Mouse (Mus musculus) c-Kit-negative CD71-positive TER-119-positive erythroid progenitor cells, embryonic 14.5 days (primary cell): ENCODE results near the gene Gm29609.
A peak's percentile ranks its signal among the peaks of the same experiment; 100 is the strongest.

Experiments
- DNase-seq: peaks from one replicate; pipeline ENCODE4 v3.0.0-alpha.2; 2013; ENCODE audit warnings: low read depth, low spot score

Gm29609 gene

DNA sequence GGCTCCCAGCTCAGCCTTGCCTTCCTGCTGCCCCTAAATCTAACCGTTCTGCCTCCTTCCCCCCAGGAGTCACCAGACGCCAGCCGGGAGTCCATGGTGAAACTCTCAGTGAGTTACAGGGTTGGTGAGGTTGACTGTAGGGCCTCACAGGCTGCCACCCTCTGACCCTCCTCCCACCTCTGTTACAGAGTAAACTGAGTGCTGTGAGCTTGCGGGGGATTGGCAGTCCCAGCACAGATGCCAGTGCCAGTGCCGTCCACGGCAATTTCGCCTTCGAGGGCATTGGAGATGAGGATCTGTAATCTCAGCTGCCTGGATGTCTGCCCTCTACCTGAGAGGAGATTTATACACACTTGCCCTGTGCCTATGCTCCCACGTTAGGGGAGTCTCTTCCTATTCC is 18.5 kb upstream of the Gm29609 start:
- no peak for DNase-seq

GRCm38 (mm10) chr5:31197072-31197471 is 17.4 kb upstream of the Gm29609 start:
- no peak for DNase-seq

GRCm38 (mm10) chr5:31196207-31196606 is 16.5 kb upstream of the Gm29609 start:
- no peak for DNase-seq

DNA sequence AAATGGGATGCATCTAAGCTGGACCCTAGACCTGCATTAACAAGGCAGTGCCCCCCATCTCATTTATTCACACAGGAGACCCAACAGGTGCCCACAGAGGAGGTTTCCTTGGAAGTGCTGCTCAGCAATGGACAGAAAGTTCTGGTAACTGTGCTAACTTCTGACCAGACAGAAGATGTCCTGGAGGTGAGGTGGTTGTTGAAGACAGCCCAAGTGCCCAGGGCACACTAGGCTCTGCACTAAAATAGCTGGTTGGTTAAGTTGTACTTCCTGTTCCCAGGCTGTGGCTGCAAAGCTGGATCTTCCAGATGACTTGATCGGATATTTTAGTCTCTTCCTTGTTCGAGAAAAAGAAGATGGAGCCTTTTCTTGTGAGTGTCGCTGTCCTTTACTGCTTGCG is 16.0 kb upstream of the Gm29609 start:
- DNase-seq, result no peak

GRCm38 (mm10) chr5:31194486-31195485 is 15.1 kb upstream of the Gm29609 start:
- no peak for DNase-seq

GRCm38 (mm10) chr5:31193631-31194281 is 14.0 kb upstream of the Gm29609 start:
- DNase-seq, result no peak

- DNase-seq, result peak; percentile 97
Measured at GRCm38 (mm10) chr5:31192939-31193630, 13.4 kb upstream of the Gm29609 start, which contains the start of the genes Snx17 and Eif2b4. Gene Snx17 (plus strand): TSS chr5:31193227. Gene Eif2b4 (minus strand): TSS chr5:31193430.

GRCm38 (mm10) chr5:31192045-31192938 is 12.6 kb upstream of the Gm29609 start:
- peak; percentile 33 for DNase-seq

- no peak for DNase-seq
Measured at GRCm38 (mm10) chr5:31190201-31190600, 10.5 kb upstream of the Gm29609 start.

DNA sequence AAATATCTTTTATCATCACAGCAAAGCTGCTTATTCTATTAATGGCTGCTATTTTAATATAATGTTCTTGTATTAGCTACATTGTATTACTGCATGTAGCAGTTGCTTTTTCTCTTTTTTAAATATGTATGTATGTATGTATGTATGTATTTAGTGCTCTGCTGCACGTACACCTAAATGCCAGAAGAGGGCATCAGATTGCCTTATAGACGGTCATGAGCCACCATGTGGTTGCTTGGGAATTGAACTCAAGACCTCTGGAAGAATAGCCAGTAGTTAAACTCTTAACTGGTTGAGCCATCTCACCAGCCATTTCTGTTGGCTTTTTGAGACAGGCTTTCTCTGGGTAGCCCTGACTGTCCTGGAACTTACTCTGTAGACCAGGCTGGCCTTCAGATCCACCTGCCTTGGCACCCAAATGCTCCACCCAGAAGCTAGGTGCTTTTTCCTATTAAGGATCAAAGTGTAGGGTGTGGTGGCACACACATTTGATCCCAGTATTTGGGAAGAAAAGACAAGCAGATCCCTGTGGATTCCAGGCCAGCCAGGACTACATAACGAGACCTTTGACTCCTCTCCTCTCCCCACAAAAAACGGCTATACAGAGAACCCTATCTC is 8.6 kb upstream of the Gm29609 start:
- no peak for DNase-seq

DNA sequence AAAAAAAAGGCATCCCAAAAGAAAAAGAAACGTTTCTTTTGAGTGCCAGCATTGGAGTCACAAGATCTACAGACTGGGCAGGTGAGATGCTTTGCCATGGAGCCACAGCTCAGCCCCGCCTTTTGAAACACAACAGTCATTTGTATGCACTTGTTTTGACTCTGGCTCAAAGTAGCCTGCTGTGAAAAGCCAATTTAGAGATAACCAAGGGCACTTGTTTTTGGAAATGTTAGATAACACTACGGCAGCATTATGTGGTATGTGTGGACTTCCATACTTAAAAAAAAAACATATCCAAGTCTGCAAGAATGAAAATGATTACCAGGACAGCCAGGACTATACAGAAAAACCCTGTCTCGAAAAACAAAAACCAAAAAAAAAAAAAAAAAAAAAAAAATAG is 4.0 kb upstream of the Gm29609 start:
- peak; percentile 17 for DNase-seq

DNA sequence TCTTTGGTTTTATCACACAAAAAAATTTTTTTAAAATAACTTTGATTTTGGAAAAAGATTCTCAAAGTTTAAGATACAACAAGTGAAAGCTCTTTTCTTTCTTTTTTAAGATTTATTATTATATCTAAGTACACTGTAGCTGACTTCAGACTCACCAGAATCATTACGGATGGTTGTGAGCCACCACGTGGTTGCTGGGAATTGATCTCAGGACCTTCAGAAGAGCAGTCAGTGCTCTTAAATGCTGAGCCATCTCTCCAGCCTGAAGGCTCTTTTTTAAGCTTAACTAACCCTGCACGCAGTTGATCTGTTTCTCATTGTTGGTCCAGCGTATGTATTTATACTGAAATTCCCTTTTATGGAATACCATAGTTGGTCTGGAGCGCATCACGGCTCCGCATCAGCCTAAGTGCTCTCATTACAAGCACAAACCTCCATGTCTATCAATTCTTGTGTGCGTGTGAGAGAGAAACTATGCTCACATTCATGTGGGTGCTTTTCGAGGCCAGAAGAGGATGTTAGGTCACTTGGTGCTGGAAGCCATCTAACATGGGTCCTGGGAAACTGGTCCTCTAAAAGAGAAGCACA is 1.6 kb upstream of the Gm29609 start:
- no peak for DNase-seq

DNA sequence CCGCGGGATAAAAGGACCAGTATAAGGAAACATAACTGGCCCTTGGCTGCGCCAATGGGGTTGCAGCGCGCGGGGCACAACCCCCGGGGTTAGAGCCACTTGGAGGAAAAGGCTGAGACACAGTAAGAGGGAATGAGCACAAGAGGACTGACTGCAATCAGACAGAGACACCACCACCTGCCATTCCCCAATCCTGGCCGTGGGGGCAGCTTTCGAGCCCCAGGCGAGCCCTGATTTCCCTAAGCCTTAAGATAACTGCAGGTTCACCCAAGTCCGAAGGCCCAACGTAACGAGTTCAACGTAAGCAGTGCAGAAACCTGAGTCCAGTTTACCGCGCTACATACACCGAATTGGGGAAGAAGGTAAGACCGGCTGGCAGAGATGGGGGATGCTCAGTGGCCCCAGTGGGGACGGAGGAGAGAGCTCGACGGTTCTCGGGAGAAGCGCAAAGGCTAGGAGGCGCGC is 378 bp downstream of the Gm29609 start:
- DNase-seq, result peak; percentile 28

DNA sequence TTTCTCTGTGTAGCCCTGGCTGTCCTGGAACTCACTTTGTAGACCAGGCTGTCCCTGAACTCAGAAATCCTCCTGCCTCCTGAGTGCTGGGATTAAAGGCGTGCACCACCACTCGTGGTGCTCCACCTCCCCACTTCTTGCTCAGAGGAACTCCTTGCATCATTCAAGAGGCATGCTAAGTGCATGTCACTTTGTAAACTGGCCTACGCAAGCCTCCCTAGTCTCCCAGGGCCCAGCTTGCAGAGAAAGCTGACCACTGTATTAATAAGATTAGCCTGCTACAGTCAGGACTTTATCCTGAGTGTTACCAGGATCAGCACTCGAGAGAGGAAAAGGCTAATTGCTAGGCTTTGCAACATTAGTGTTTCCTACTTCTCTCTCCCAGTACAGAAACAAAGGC is 11.1 kb downstream of the Gm29609 start:
- no peak for DNase-seq

GRCm38 (mm10) chr5:31164878-31165277 is 14.8 kb downstream of the Gm29609 start:
- no peak for DNase-seq

- no peak for DNase-seq
Measured at GRCm38 (mm10) chr5:31162462-31162861, 17.2 kb downstream of the Gm29609 start.

DNA sequence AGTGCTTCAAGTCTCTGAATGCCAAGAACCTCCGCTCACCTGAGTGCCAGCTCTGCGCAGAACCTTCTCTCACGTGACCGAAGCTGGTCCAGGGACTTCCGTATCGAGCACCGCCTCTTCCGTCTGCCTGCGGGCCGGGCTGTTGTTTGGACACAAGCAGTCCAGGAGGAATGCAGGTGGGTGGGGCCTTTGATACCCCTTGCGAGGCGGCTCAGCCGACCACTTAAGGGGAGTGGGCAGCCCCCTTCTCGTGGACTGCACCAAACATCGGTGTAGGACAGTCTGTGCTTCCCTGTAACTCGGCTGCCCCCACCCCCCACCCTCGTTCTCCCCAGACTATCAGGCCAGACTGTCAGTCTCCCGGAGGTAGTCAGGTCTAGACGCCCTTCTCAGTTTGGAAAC is 25.6 kb downstream of the Gm29609 start, which contains the start of gene Mpv17:
Mpv17 (minus strand) TSS at position 100 of the 402 bp plus-strand sequence.
- peak; percentile 53 for DNase-seq

GRCm38 (mm10) chr5:31153516-31154151 is 26.1 kb downstream of the Gm29609 start:
- no peak for DNase-seq

DNA sequence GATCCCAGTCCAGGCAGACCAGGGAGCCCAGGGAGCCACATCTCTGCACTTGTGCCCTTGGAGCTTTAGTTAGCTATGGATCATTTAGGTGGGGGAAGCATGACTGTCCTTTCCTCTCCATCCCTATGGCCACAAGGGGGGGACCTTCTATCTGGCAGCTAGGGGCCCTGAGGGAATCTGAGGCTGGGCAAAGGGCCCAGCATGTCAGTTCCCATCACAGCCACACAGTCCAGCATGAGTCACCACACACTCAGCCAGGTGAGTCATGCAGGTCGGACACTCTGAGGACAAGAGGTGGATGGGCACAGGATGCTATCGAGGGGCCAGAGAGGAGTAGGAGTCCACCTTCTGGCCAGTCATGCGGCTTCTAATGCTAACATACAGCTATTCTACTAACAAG is 28.0 kb downstream of the Gm29609 start:
- DNase-seq, result no peak
